8 mouse cellular contexts compared by ENCODE assay signal in the genomic region with DNA sequence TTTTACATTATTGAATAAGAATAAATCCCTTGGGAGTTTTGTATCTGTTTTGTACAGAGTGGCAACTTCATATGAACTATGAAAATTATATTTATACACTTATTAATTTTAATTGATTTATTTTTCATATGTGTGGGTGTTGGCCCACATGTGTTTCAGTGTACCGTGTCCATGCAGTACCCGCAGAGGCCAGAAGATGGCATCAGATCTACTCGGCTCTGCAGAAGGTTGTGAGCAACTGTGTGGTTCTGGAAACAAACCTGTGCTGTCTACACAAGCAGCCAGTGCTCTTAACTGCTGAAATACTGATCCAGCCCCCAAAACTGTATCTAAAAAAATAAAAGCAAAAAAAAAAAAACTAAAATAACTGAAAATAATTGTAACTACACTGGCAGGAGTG. TPM values are rescaled to one million over a fixed set of nuclear protein-coding genes. Genes with fewer than 3 reads are reported as not detected.
DNase-seq lines count a peak whose midpoint lies in the region; ATAC-seq and TF ChIP-seq lines count a peak whose summit lies in the region.

No protein-coding gene starts in this region.

- no peak overlapping the region for H3K4me2 ChIP-seq in hindbrain, embryonic 11.5 days (replicated peaks; ENCODE audit: low read depth, low read length)
- no peak overlapping the region for H3K4me2 ChIP-seq in hindbrain, embryonic 12.5 days (replicated peaks)
- no peak overlapping the region for H3K4me2 ChIP-seq in embryonic facial prominence, embryonic 11.5 days (ENCODE audit: low read depth, low read length)
- H3K4me2 ChIP-seq in hindbrain, postnatal 0 days (ENCODE audit: low read depth, low read length), result no peak overlapping the region
- no peak overlapping the region for H3K4me2 ChIP-seq in neural tube, embryonic 14.5 days (ENCODE audit: low read depth, low read length)

- H3K4me3 ChIP-seq in hindbrain, embryonic 11.5 days (ENCODE audit: low read depth, low read length), result no peak overlapping the region
- H3K4me3 ChIP-seq in hindbrain, embryonic 12.5 days, result no peak overlapping the region
- H3K4me3 ChIP-seq in embryonic facial prominence, embryonic 11.5 days (ENCODE audit: low read depth, low read length), result no peak overlapping the region
- H3K4me3 ChIP-seq in hindbrain, postnatal 0 days (ENCODE audit: low read length), result no peak overlapping the region
- no peak overlapping the region for H3K4me3 ChIP-seq in neural tube, embryonic 14.5 days (ENCODE audit: low read depth, low read length)

- TF ChIP-seq CTCF in hindbrain, postnatal 0 days (IDR thresholded peaks at IDR 0.05; ENCODE audit: low read depth), result peak; percentile 67

- DNase-seq in hindbrain, embryonic 11.5 days (ENCODE audit: low spot score), result peak; percentile 68
- peak; percentile 76 for DNase-seq in adrenal gland, postnatal 10 days
- peak; percentile 59 for DNase-seq in embryonic facial prominence, embryonic 11.5 days (ENCODE audit: low spot score)
- DNase-seq in hindbrain, postnatal 0 days (ENCODE audit: low spot score), result peak; percentile 61
- DNase-seq in left cerebral cortex, postnatal 4 days, result peak; percentile 57
- DNase-seq in thymus, adult 18-20 months, result peak; percentile 4 to 10

- no peaks in the 10 kb centered on the region for H3K4me1 ChIP-seq in hindbrain, embryonic 11.5 days (replicated peaks; ENCODE audit: control insufficient read depth, insufficient read depth, low read length)
- H3K4me1 ChIP-seq in hindbrain, embryonic 12.5 days, result no peaks in the 10 kb centered on the region
- no peaks in the 10 kb centered on the region for H3K4me1 ChIP-seq in embryonic facial prominence, embryonic 11.5 days (ENCODE audit: control insufficient read depth, insufficient read depth, low read length)
- no peaks in the 10 kb centered on the region for H3K4me1 ChIP-seq in hindbrain, postnatal 0 days (ENCODE audit: insufficient read depth, low read length)
- no peaks in the 10 kb centered on the region for H3K4me1 ChIP-seq in neural tube, embryonic 14.5 days (ENCODE audit: control insufficient read depth, insufficient read depth, low read length)

- intact Hi-C loops in left cerebral cortex, postnatal 4 days (cut with DNase I), result no loop called here

- no peaks in the 10 kb centered on the region for H3K9me3 ChIP-seq in hindbrain, embryonic 11.5 days (ENCODE audit: control insufficient read depth, low read length)
- no peaks in the 10 kb centered on the region for H3K9me3 ChIP-seq in hindbrain, embryonic 12.5 days (replicated peaks)
- no peaks in the 10 kb centered on the region for H3K9me3 ChIP-seq in embryonic facial prominence, embryonic 11.5 days (replicated peaks; ENCODE audit: control insufficient read depth, low read length)
- no peaks in the 10 kb centered on the region for H3K9me3 ChIP-seq in hindbrain, postnatal 0 days (ENCODE audit: low read length)
- no peaks in the 10 kb centered on the region for H3K9me3 ChIP-seq in neural tube, embryonic 14.5 days (ENCODE audit: control insufficient read depth, low read length)

- H3K36me3 ChIP-seq in hindbrain, embryonic 11.5 days (ENCODE audit: control insufficient read depth, insufficient read depth, low read length), result no peaks in the 10 kb centered on the region
- no peaks in the 10 kb centered on the region for H3K36me3 ChIP-seq in hindbrain, embryonic 12.5 days
- no peaks in the 10 kb centered on the region for H3K36me3 ChIP-seq in embryonic facial prominence, embryonic 11.5 days (replicated peaks; ENCODE audit: control insufficient read depth, insufficient read depth, low read depth, low read length)
- no peaks in the 10 kb centered on the region for H3K36me3 ChIP-seq in hindbrain, postnatal 0 days (ENCODE audit: insufficient read depth, low read length)
- no peaks in the 10 kb centered on the region for H3K36me3 ChIP-seq in neural tube, embryonic 14.5 days (ENCODE audit: control insufficient read depth, insufficient read depth, low read length)

- H3K27ac ChIP-seq in hindbrain, embryonic 11.5 days (ENCODE audit: low read depth, low read length), result no peak overlapping the region
- H3K27ac ChIP-seq in hindbrain, embryonic 12.5 days, result no peak overlapping the region
- H3K27ac ChIP-seq in embryonic facial prominence, embryonic 11.5 days (replicated peaks; ENCODE audit: low read depth, low read length), result no peak overlapping the region
- H3K27ac ChIP-seq in hindbrain, postnatal 0 days, result no peak overlapping the region
- no peak overlapping the region for H3K27ac ChIP-seq in neural tube, embryonic 14.5 days (ENCODE audit: low read depth, low read length)

- ATAC-seq in hindbrain, embryonic 11.5 days (ENCODE audit: low FRiP score), result no peak
- no peak for ATAC-seq in hindbrain, embryonic 12.5 days (ENCODE audit: low FRiP score)
- no peak for ATAC-seq in embryonic facial prominence, embryonic 11.5 days (replicated peaks; ENCODE audit: insufficient number of reproducible peaks, low FRiP score, low TSS enrichment, low read depth)
- ATAC-seq in hindbrain, postnatal 0 days, result peak; percentile 66; the same call in 1 of the 2 replicates
- peak; percentile 60; the same call in 1 of the 2 replicates for ATAC-seq in neural tube, embryonic 14.5 days (ENCODE audit: low read depth)

- H3K9ac ChIP-seq in hindbrain, embryonic 11.5 days (ENCODE audit: low read depth, low read length), result no peak overlapping the region
- H3K9ac ChIP-seq in hindbrain, embryonic 12.5 days, result no peak overlapping the region
- no peak overlapping the region for H3K9ac ChIP-seq in embryonic facial prominence, embryonic 11.5 days (replicated peaks; ENCODE audit: low read length)
- H3K9ac ChIP-seq in hindbrain, postnatal 0 days (replicated peaks; ENCODE audit: low read length), result no peak overlapping the region
- no peak overlapping the region for H3K9ac ChIP-seq in neural tube, embryonic 14.5 days (replicated peaks; ENCODE audit: low read depth, low read length)

- no peaks in the 10 kb centered on the region for H3K27me3 ChIP-seq in hindbrain, embryonic 11.5 days (ENCODE audit: control insufficient read depth, insufficient read depth, low read length)
- no peaks in the 10 kb centered on the region for H3K27me3 ChIP-seq in hindbrain, embryonic 12.5 days
- no peaks in the 10 kb centered on the region for H3K27me3 ChIP-seq in embryonic facial prominence, embryonic 11.5 days (ENCODE audit: control insufficient read depth, insufficient read depth, low read length)
- H3K27me3 ChIP-seq in hindbrain, postnatal 0 days (ENCODE audit: insufficient read depth, low read length), result no peaks in the 10 kb centered on the region
- H3K27me3 ChIP-seq in neural tube, embryonic 14.5 days (ENCODE audit: control insufficient read depth, insufficient read depth, low read length), result no peaks in the 10 kb centered on the region

- 24% methylated on average over 3 of the region's 3 CpGs for WGBS in hindbrain, embryonic 11.5 days
- 6% methylated on average over 3 of the region's 3 CpGs for WGBS in hindbrain, embryonic 12.5 days
- WGBS in embryonic facial prominence, embryonic 11.5 days, result 9% methylated on average over 3 of the region's 3 CpGs
- WGBS in hindbrain, postnatal 0 days, result 15% methylated on average over 3 of the region's 3 CpGs
- 13% methylated on average over 3 of the region's 3 CpGs for WGBS in neural tube, embryonic 14.5 days

RNA-seq across cellular contexts. Expression of a gene that starts 6.7 kb away (rescaled TPM):
- not detected in 2 replicates for polyA plus RNA-seq in hindbrain, embryonic 11.5 days (2014; fragmentation: Nextera tagmentation; extraction: Ambion mirVana)
- polyA plus RNA-seq in hindbrain, embryonic 12.5 days (2016; fragmentation: Nextera tagmentation; extraction: Ambion mirVana), result not detected in 2 replicates
- total RNA-seq in adrenal gland, postnatal 10 days (2021), result not detected
- polyA plus RNA-seq in embryonic facial prominence, embryonic 11.5 days (2014; fragmentation: Nextera tagmentation; extraction: Ambion mirVana), result not detected in 2 replicates
- total RNA-seq in hindbrain, postnatal 0 days (2014; rRNA removed), result not detected in 2 replicates
- not detected in 2 replicates for polyA plus RNA-seq in hindbrain, postnatal 0 days (2015; fragmentation: Nextera tagmentation; extraction: Ambion mirVana)
- not detected for total RNA-seq in left cerebral cortex, postnatal 4 days (2021)
- not detected in 2 replicates for polyA plus RNA-seq in neural tube, embryonic 14.5 days (2014; fragmentation: Nextera tagmentation; extraction: Ambion mirVana)

RNA-seq across cellular contexts. Expression of a gene that starts 18.1 kb away (rescaled TPM):
- polyA plus RNA-seq in hindbrain, embryonic 11.5 days (2014; fragmentation: Nextera tagmentation; extraction: Ambion mirVana), result 0.47 TPM in 1 of 2 replicates, not detected in the other
- not detected in 2 replicates for polyA plus RNA-seq in hindbrain, embryonic 12.5 days (2016; fragmentation: Nextera tagmentation; extraction: Ambion mirVana)
- not detected for total RNA-seq in adrenal gland, postnatal 10 days (2021)
- polyA plus RNA-seq in embryonic facial prominence, embryonic 11.5 days (2014; fragmentation: Nextera tagmentation; extraction: Ambion mirVana), result not detected in 2 replicates
- not detected in 2 replicates for total RNA-seq in hindbrain, postnatal 0 days (2014; rRNA removed)
- not detected in 2 replicates for polyA plus RNA-seq in hindbrain, postnatal 0 days (2015; fragmentation: Nextera tagmentation; extraction: Ambion mirVana)
- total RNA-seq in left cerebral cortex, postnatal 4 days (2021), result not detected
- 0.44 TPM in 1 of 2 replicates, not detected in the other for polyA plus RNA-seq in neural tube, embryonic 14.5 days (2014; fragmentation: Nextera tagmentation; extraction: Ambion mirVana)

Comparison
In these comparisons a context has a peak if more than half of its experiments do, and no peak if none do; other contexts are left out.
1. ATAC-seq: peak in hindbrain, postnatal 0 days (single experiment) and neural tube, embryonic 14.5 days (single experiment); none in hindbrain, embryonic 11.5 days (single experiment), hindbrain, embryonic 12.5 days (single experiment) and embryonic facial prominence, embryonic 11.5 days (single experiment).
2. DNase-seq: peak in every context shown above with its lines; median percentile 76 in adrenal gland, postnatal 10 days; 68 in hindbrain, embryonic 11.5 days; 61 in hindbrain, postnatal 0 days; 59 in embryonic facial prominence, embryonic 11.5 days; 57 in left cerebral cortex, postnatal 4 days; 7 in thymus, adult 18-20 months.